Mouse (Mus musculus): ENCODE measurements around the gene Dvl2. TPM values are rescaled to one million over a fixed set of nuclear protein-coding genes. Genes with fewer than 3 reads are reported as not detected.

The Dvl2 gene
- polyA plus RNA-seq, 1 experiment from 2014 or later, result 27.1 TPM

- no peak for ATAC-seq (replicated peaks; ENCODE audit: low FRiP score, low read depth)
Observed at GRCm38 (mm10) chr11:70039631-70040030, 39.2 kb downstream of the Dvl2 start.

GRCm38 (mm10) chr11:70040184-70040583 lies 39.8 kb downstream of the Dvl2 start:
- no peaks in the 10 kb centered on the region for H3K4me1 ChIP-seq (replicated peaks; ENCODE audit: insufficient read depth, low read length)
- ATAC-seq (replicated peaks; ENCODE audit: low FRiP score, low read depth), result no peak
- H3K27ac ChIP-seq, result no peak overlapping the region
- no peaks in the 10 kb centered on the region for H3K9me3 ChIP-seq (replicated peaks; ENCODE audit: low read length)
- no peak overlapping the region for H3K4me2 ChIP-seq (ENCODE audit: low read length)
- no peak for DNase-seq (ENCODE audit: low spot score)
- H3K4me3 ChIP-seq (replicated peaks; ENCODE audit: low read depth, low read length), result no peak overlapping the region
- TF ChIP-seq CTCF (IDR thresholded peaks at IDR 0.05; ENCODE audit: low read depth), result no peak
- peaks cover 24% of the 10 kb centered on the region for H3K36me3 ChIP-seq (ENCODE audit: insufficient read depth, low read length)
- 90% methylated on average over 7 of the region's 7 CpGs for WGBS
- no peak overlapping the region for H3K9ac ChIP-seq (ENCODE audit: low read depth, low read length)
- no peaks in the 10 kb centered on the region for H3K27me3 ChIP-seq (ENCODE audit: insufficient read depth, low read length)

More at GRCm38 (mm10) chr11:70039631-70040030, 39.2 kb downstream of the Dvl2 start:
- no peak overlapping the region for H3K27ac ChIP-seq
- H3K4me2 ChIP-seq (ENCODE audit: low read length), result no peak overlapping the region
- TF ChIP-seq CTCF (IDR thresholded peaks at IDR 0.05; ENCODE audit: low read depth), result no peak
- no peak for DNase-seq (ENCODE audit: low spot score)
- no peak overlapping the region for H3K4me3 ChIP-seq (replicated peaks; ENCODE audit: low read depth, low read length)
- no peaks in the 10 kb centered on the region for H3K27me3 ChIP-seq (ENCODE audit: insufficient read depth, low read length)
- no peaks in the 10 kb centered on the region for H3K9me3 ChIP-seq (replicated peaks; ENCODE audit: low read length)
- no peaks in the 10 kb centered on the region for H3K4me1 ChIP-seq (replicated peaks; ENCODE audit: insufficient read depth, low read length)
- peaks cover 24% of the 10 kb centered on the region for H3K36me3 ChIP-seq (ENCODE audit: insufficient read depth, low read length)
- WGBS, result 88% methylated on average over 10 of the region's 10 CpGs
- no peak overlapping the region for H3K9ac ChIP-seq (ENCODE audit: low read depth, low read length)

GRCm38 (mm10) chr11:70042309-70043085 lies 42.1 kb downstream of the Dvl2 start:
- WGBS, result 84% methylated on average over 23 of the region's 23 CpGs
- DNase-seq (ENCODE audit: low spot score) (no peak), ATAC-seq (replicated peaks; ENCODE audit: low FRiP score, low read depth) (no peak)
- no peak for TF ChIP-seq CTCF (IDR thresholded peaks at IDR 0.05; ENCODE audit: low read depth)
- Histone ChIP-seq H3K4me2 (ENCODE audit: low read length) (no peak overlapping the region), H3K27me3 (ENCODE audit: insufficient read depth, low read length) (no peaks in the 10 kb centered on the region), H3K27ac (no peak overlapping the region), H3K9ac (ENCODE audit: low read depth, low read length) (no peak overlapping the region), H3K9me3 (replicated peaks; ENCODE audit: low read length) (no peaks in the 10 kb centered on the region), H3K36me3 (ENCODE audit: insufficient read depth, low read length) (peaks cover 24% of the 10 kb centered on the region), H3K4me1 (replicated peaks; ENCODE audit: insufficient read depth, low read length) (no peaks in the 10 kb centered on the region), H3K4me3 (replicated peaks; ENCODE audit: low read depth, low read length) (no peak overlapping the region)

GRCm38 (mm10) chr11:70043665-70044064 lies 43.3 kb downstream of the Dvl2 start:
- no peak overlapping the region for H3K4me3 ChIP-seq (replicated peaks; ENCODE audit: low read depth, low read length)
- 87% methylated on average over 7 of the region's 7 CpGs for WGBS
- no peak overlapping the region for H3K4me2 ChIP-seq (ENCODE audit: low read length)
- ATAC-seq (replicated peaks; ENCODE audit: low FRiP score, low read depth), result no peak
- no peak for TF ChIP-seq CTCF (IDR thresholded peaks at IDR 0.05; ENCODE audit: low read depth)
- no peak overlapping the region for H3K27ac ChIP-seq
- peaks cover 24% of the 10 kb centered on the region for H3K36me3 ChIP-seq (ENCODE audit: insufficient read depth, low read length)
- H3K27me3 ChIP-seq (ENCODE audit: insufficient read depth, low read length), result no peaks in the 10 kb centered on the region
- DNase-seq (ENCODE audit: low spot score), result no peak
- H3K9ac ChIP-seq (ENCODE audit: low read depth, low read length), result no peak overlapping the region
- no peaks in the 10 kb centered on the region for H3K9me3 ChIP-seq (replicated peaks; ENCODE audit: low read length)
- no peaks in the 10 kb centered on the region for H3K4me1 ChIP-seq (replicated peaks; ENCODE audit: insufficient read depth, low read length)

GRCm38 (mm10) chr11:70045435-70045834 lies 45.0 kb downstream of the Dvl2 start:
- Histone ChIP-seq H3K9me3 (replicated peaks; ENCODE audit: low read length) (no peaks in the 10 kb centered on the region), H3K4me1 (replicated peaks; ENCODE audit: insufficient read depth, low read length) (no peaks in the 10 kb centered on the region), H3K9ac (ENCODE audit: low read depth, low read length) (no peak overlapping the region), H3K36me3 (ENCODE audit: insufficient read depth, low read length) (peaks cover 19% of the 10 kb centered on the region), H3K4me3 (replicated peaks; ENCODE audit: low read depth, low read length) (no peak overlapping the region), H3K4me2 (ENCODE audit: low read length) (no peak overlapping the region), H3K27me3 (ENCODE audit: insufficient read depth, low read length) (no peaks in the 10 kb centered on the region), H3K27ac (no peak overlapping the region)
- TF ChIP-seq CTCF (IDR thresholded peaks at IDR 0.05; ENCODE audit: low read depth), result no peak
- DNase-seq (ENCODE audit: low spot score) (peak; percentile 43), ATAC-seq (replicated peaks; ENCODE audit: low FRiP score, low read depth) (peak; percentile 55; the same call in 1 of the 2 replicates)
- WGBS, result 26% methylated on average over 9 of the region's 9 CpGs

- WGBS, result 72% methylated on average over 6 of the region's 6 CpGs
Observed at GRCm38 (mm10) chr11:70049366-70049765, 49.0 kb downstream of the Dvl2 start.

More at GRCm38 (mm10) chr11:70049366-70049765, 49.0 kb downstream of the Dvl2 start:
- Histone ChIP-seq H3K9ac (ENCODE audit: low read depth, low read length) (no peak overlapping the region), H3K4me1 (replicated peaks; ENCODE audit: insufficient read depth, low read length) (no peaks in the 10 kb centered on the region), H3K9me3 (replicated peaks; ENCODE audit: low read length) (no peaks in the 10 kb centered on the region), H3K4me3 (replicated peaks; ENCODE audit: low read depth, low read length) (no peak overlapping the region), H3K4me2 (ENCODE audit: low read length) (no peak overlapping the region), H3K36me3 (ENCODE audit: insufficient read depth, low read length) (no peaks in the 10 kb centered on the region), H3K27me3 (ENCODE audit: insufficient read depth, low read length) (no peaks in the 10 kb centered on the region), H3K27ac (no peak overlapping the region)
- ATAC-seq (replicated peaks; ENCODE audit: low FRiP score, low read depth) (no peak), DNase-seq (ENCODE audit: low spot score) (no peak)
- no peak for TF ChIP-seq CTCF (IDR thresholded peaks at IDR 0.05; ENCODE audit: low read depth)

All from kidney, postnatal 0 days (tissue).